Mouse (Mus musculus) MEL (cell line): ENCODE results near the gene Tert. TPM values are rescaled to one million over a fixed set of nuclear protein-coding genes. Genes with fewer than 3 reads are reported as not detected.
A peak's percentile ranks its signal among the peaks of the same experiment; 100 is the strongest.

ENCODE experiments used
- DNase-seq: peaks from one replicate; pipeline ENCODE4 v3.0.0; 2011; ENCODE audit warnings: low read depth, low spot score
- H3K27ac ChIP-seq: 2 replicates; pipeline ENCODE4 v1.5.1; 2012; ENCODE audit warnings: low read depth, mild to moderate bottlenecking, control low read depth, low read length, moderate library complexity; ENCODE audit not compliant: control insufficient read depth
- H3K27me3 ChIP-seq, 2 experiments: fragments of 150-350 bp in 1 of 2; sonication (generic) in 1 of 2; 2 replicates each; pipeline ENCODE4 v1.6.1; 2012; ENCODE audit warnings: low read length in 2 of 2, mild to moderate bottlenecking in 2 of 2, improper control_type of control experiment in 1 of 2, moderate library complexity in 1 of 2; ENCODE audit not compliant: insufficient read depth in 2 of 2, control insufficient read depth in 1 of 2
- H3K36me3 ChIP-seq, 2 experiments: 2 replicates each; pipeline ENCODE4 v1.6.1; 2012 to 2014; ENCODE audit warnings: low read length in 2 of 2, improper control_type of control experiment in 1 of 2, inconsistent platforms in 1 of 2, mild to moderate bottlenecking in 1 of 2; ENCODE audit not compliant: insufficient read depth in 2 of 2, control insufficient read depth in 1 of 2
- H3K4me1 ChIP-seq, 2 experiments: fragments of 150-350 bp in 1 of 2; sonication (generic) in 1 of 2; 2 replicates each; pipeline ENCODE4 v1.6.1; 2012; ENCODE audit warnings: low read length in 2 of 2, improper control_type of control experiment in 1 of 2, mild to moderate bottlenecking in 1 of 2; ENCODE audit not compliant: insufficient read depth in 2 of 2, control insufficient read depth in 1 of 2
- H3K4me3 ChIP-seq, 2 experiments: fragments of 150-350 bp in 1 of 2; sonication (generic) in 1 of 2; 2 replicates each; pipeline ENCODE4 v1.5.1; 2012; ENCODE audit warnings: low read depth in 2 of 2, low read length in 2 of 2, mild to moderate bottlenecking in 2 of 2, moderate library complexity in 2 of 2, control low read depth in 1 of 2, improper control_type of control experiment in 1 of 2; ENCODE audit not compliant: control insufficient read depth in 1 of 2, insufficient read depth in 1 of 2
- H3K79me2 ChIP-seq: 2 replicates; pipeline ENCODE4 v1.6.1; 2012; ENCODE audit warnings: mild to moderate bottlenecking, low read length, moderate library complexity; ENCODE audit not compliant: control insufficient read depth, poor library complexity, insufficient read depth
- H3K9ac ChIP-seq: 2 replicates; pipeline ENCODE4 v1.6.1; 2012; ENCODE audit warnings: low read depth, mild to moderate bottlenecking, control low read depth, low read length, moderate library complexity; ENCODE audit not compliant: control insufficient read depth, poor library complexity, severe bottlenecking
- H3K9me3 ChIP-seq: fragments of 150-350 bp; sonication (generic); replicated peaks from 2 replicates; pipeline ENCODE4 v1.6.1; 2012; ENCODE audit warnings: mild to moderate bottlenecking, low read length, improper control_type of control experiment, moderate library complexity; ENCODE audit not compliant: insufficient read depth
- BHLHE40 ChIP-seq: IDR thresholded peaks from 2 replicates; pipeline ENCODE4 v1.6.1; 2012; ENCODE audit warnings: low read depth, mild to moderate bottlenecking, inconsistent platforms, low read length, improper control_type of control experiment, borderline replicate concordance
- CTCF ChIP-seq, 3 experiments: IDR thresholded peaks in 2 of 3; conservative IDR thresholded peaks in 1 of 3; 2 replicates each; pipeline ENCODE4 v1.5.1; 2011 to 2012; ENCODE audit warnings: low read length in 3 of 3, low read depth in 2 of 3, mild to moderate bottlenecking in 2 of 3, improper control_type of control experiment in 1 of 3, inconsistent platforms in 1 of 3, mixed read lengths in 1 of 3, moderate library complexity in 1 of 3; ENCODE audit not compliant: control insufficient read depth in 1 of 3, insufficient read depth in 1 of 3, poor library complexity in 1 of 3, severe bottlenecking in 1 of 3
- E2F4 ChIP-seq: IDR thresholded peaks from 2 replicates; pipeline ENCODE4 v1.6.1; 2011; ENCODE audit warnings: low read depth, low read length, improper control_type of control experiment, borderline replicate concordance
- ELF1 ChIP-seq: IDR thresholded peaks from 2 replicates; pipeline ENCODE4 v1.6.1; 2014; ENCODE audit warnings: low read depth, mild to moderate bottlenecking, inconsistent platforms, low read length, improper control_type of control experiment, moderate library complexity
- ETS1 ChIP-seq: IDR thresholded peaks from 2 replicates; pipeline ENCODE4 v1.6.1; 2012; ENCODE audit warnings: low read depth, mild to moderate bottlenecking, inconsistent platforms, low read length, improper control_type of control experiment, moderate library complexity
- HCFC1 ChIP-seq: IDR thresholded peaks from 2 replicates; pipeline ENCODE4 v1.6.1; 2012; ENCODE audit warnings: low read depth, mild to moderate bottlenecking, inconsistent platforms, low read length, improper control_type of control experiment, moderate library complexity
- JUND ChIP-seq: IDR thresholded peaks from 2 replicates; pipeline ENCODE4 v1.6.1; 2011; ENCODE audit warnings: low read depth, mild to moderate bottlenecking, improper control_type of control experiment, low read length
- KAT2A ChIP-seq: conservative IDR thresholded peaks from 2 replicates; pipeline ENCODE4 v1.6.1; 2012; ENCODE audit warnings: low read depth, low read length, improper control_type of control experiment, inconsistent platforms
- MAX ChIP-seq: IDR thresholded peaks from 2 replicates; pipeline ENCODE4 v1.6.1; 2011; ENCODE audit warnings: low read length, improper control_type of control experiment
- MAZ ChIP-seq: IDR thresholded peaks from 2 replicates; pipeline ENCODE4 v1.6.1; 2012; ENCODE audit warnings: low read depth, mild to moderate bottlenecking, inconsistent platforms, low read length, improper control_type of control experiment
- MEF2A ChIP-seq: IDR thresholded peaks from 2 replicates; pipeline ENCODE4 v1.6.1; 2014; ENCODE audit warnings: low read depth, mild to moderate bottlenecking, inconsistent platforms, low read length, improper control_type of control experiment; ENCODE audit not compliant: poor library complexity, insufficient replicate concordance, severe bottlenecking; ENCODE audit errors: extremely low read depth
- MYC ChIP-seq: IDR thresholded peaks from 2 replicates; pipeline ENCODE4 v1.6.1; 2011; ENCODE audit warnings: low read depth, mild to moderate bottlenecking, low read length, improper control_type of control experiment, moderate library complexity
- NELFE ChIP-seq: IDR thresholded peaks from 2 replicates; pipeline ENCODE4 v1.6.1; 2011; ENCODE audit warnings: low read depth, low read length, improper control_type of control experiment
- POLR2A ChIP-seq, 2 experiments: IDR thresholded peaks; 2 replicates each; pipeline ENCODE4 v1.6.1; 2011 to 2012; ENCODE audit warnings: low read length in 2 of 2, mild to moderate bottlenecking in 2 of 2, control low read depth in 1 of 2, improper control_type of control experiment in 1 of 2, low read depth in 1 of 2, moderate library complexity in 1 of 2; ENCODE audit not compliant: control insufficient read depth in 1 of 2, insufficient read depth in 1 of 2, poor library complexity in 1 of 2
- POLR2AphosphoS5 ChIP-seq: IDR thresholded peaks from 2 replicates; pipeline ENCODE4 v1.6.1; 2012; ENCODE audit warnings: low read depth, borderline replicate concordance, mild to moderate bottlenecking, inconsistent platforms, low read length, moderate library complexity, mixed read lengths
- RAD21 ChIP-seq: IDR thresholded peaks from 2 replicates; pipeline ENCODE4 v1.6.1; 2011; ENCODE audit warnings: mild to moderate bottlenecking, low read depth, low read length, improper control_type of control experiment
- RCOR1 ChIP-seq: IDR thresholded peaks from 2 replicates; pipeline ENCODE4 v1.6.1; 2012; ENCODE audit warnings: low read depth, mild to moderate bottlenecking, inconsistent platforms, low read length, improper control_type of control experiment
- SMC3 ChIP-seq: IDR thresholded peaks from 2 replicates; pipeline ENCODE4 v1.6.1; 2011; ENCODE audit warnings: low read depth, low read length, improper control_type of control experiment
- TAL1 ChIP-seq: IDR thresholded peaks from 2 replicates; pipeline ENCODE4 v1.6.1; 2012; ENCODE audit warnings: mild to moderate bottlenecking, inconsistent platforms, low read length, moderate library complexity, mixed read lengths
- TCF12 ChIP-seq: IDR thresholded peaks from 2 replicates; pipeline ENCODE4 v1.6.1; 2014; ENCODE audit warnings: low read depth, mild to moderate bottlenecking, inconsistent platforms, low read length, improper control_type of control experiment, moderate library complexity
- USF2 ChIP-seq, 2 experiments: IDR thresholded peaks; 2 replicates each; pipeline ENCODE4 v1.6.1; 2011 to 2012; ENCODE audit warnings: improper control_type of control experiment in 2 of 2, low read length in 2 of 2, borderline replicate concordance in 1 of 2, inconsistent platforms in 1 of 2, low read depth in 1 of 2, mild to moderate bottlenecking in 1 of 2; ENCODE audit not compliant: insufficient read depth in 1 of 2
- ZMIZ1 ChIP-seq: IDR thresholded peaks from 2 replicates; pipeline ENCODE4 v1.6.1; 2012; ENCODE audit warnings: low read depth, mild to moderate bottlenecking, inconsistent platforms, low read length, improper control_type of control experiment, moderate library complexity
- polyA plus RNA-seq, 2 experiments: library from polyadenylated mRNA; stranded (reverse) in 1 of 2; unstranded in 1 of 2; fragments of >175 nt in 1 of 2; fragments of >200 nt in 1 of 2; gene quantifications; 2 replicates each; pipeline versions ENCODE4 v1.2.1 to v1.2.4; 2012; ENCODE audit warnings: low replicate concordance in 2 of 2, low read depth in 1 of 2; ENCODE audit not compliant: insufficient read length in 2 of 2, insufficient read depth in 1 of 2, missing spikeins in 1 of 2
- total RNA-seq: library from RNA; depleted of rRNA; stranded (reverse); fragments of 300-350 nt; gene quantifications from 2 replicates; pipeline ENCODE4 v1.2.3, GENCODE M21; 2012; rRNA removed

Gene Tert
- 1.1 and 1.2 TPM in 2 replicates for total RNA-seq
- polyA plus RNA-seq: 1 to 10 TPM in 1 of 2 experiments, not detected in 1; 2.0 TPM

- H3K79me2 ChIP-seq: no peaks in the 10 kb centered on the region
- H3K27ac ChIP-seq: no peak within 1 kb of the TSS
- peaks cover 0 to 24% of the 10 kb centered on the region in 2 experiments; a peak in 2 of 4 replicates for H3K4me1 ChIP-seq
- peaks cover 0 to 6% of the 10 kb centered on the region in 2 experiments; a peak in 2 of 4 replicates for H3K36me3 ChIP-seq
- H3K9me3 ChIP-seq: no peaks in the 10 kb centered on the region
- no peak; a peak in 1 of 4 replicates for TF ChIP-seq POLR2A (IDR thresholded peaks at IDR 0.05; ENCODE audit: control insufficient read depth in 1 of 2, insufficient read depth in 1 of 2, low read depth in 1 of 2, low read length in 2 of 2, poor library complexity in 1 of 2)
- peak; percentile 33 to 65 (median 57); a peak in 2 of 6 replicates for TF ChIP-seq CTCF (IDR thresholded peaks at IDR 0.05 in 2 of 3, conservative IDR thresholded peaks at IDR 0.05 in 1 of 3; ENCODE audit: control insufficient read depth in 1 of 3, insufficient read depth in 1 of 3, low read depth in 2 of 3, low read length in 3 of 3, poor library complexity in 1 of 3, severe bottlenecking in 1 of 3)
- 0 out of 2 replicates have a peak, but pooled peaks have one; percentile 53 for TF ChIP-seq MYC
- no peak for TF ChIP-seq ELF1
- peak; percentile 53 for TF ChIP-seq SMC3
- TF ChIP-seq TCF12: 0 out of 2 replicates have a peak, but pooled peaks have one; percentile 14
- TF ChIP-seq ZMIZ1: no peak
- peak within 1 kb of the TSS; percentile 62 for H3K9ac ChIP-seq
- peak; percentile 80 for DNase-seq
- peak within 1 kb of the TSS; percentile 70 to 77 for H3K4me3 ChIP-seq
- H3K27me3 ChIP-seq: no peaks in the 10 kb centered on the region
Observed at GRCm38 (mm10) chr13:73626745-73627549, at the start of gene Tert. Tert (plus strand) TSS chr13:73626911.

DNA sequence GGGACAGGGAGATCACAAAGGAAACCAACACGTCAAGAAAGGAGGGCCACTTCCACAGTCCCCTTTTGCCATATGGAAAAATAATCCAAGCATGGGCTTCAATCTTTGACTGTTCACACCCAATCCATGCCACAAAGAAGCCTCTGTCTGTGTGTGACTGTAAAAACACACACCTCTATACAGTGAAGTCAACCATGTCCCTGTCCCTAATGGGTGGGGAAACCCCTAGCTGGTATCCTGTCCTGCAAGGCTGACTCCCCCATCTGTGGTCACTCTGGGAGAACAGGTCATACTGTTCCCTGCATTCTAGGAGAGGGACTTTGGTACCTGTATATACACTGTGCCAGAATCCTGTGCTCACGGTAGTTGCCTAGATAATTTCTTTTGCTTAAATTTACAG is 49.4 kb upstream of the Tert start:
- Histone ChIP-seq H3K9me3 (no peaks in the 10 kb centered on the region), H3K4me1 (no peaks in the 10 kb centered on the region), H3K9ac (no peak overlapping the region), H3K36me3 (no peaks in the 10 kb centered on the region), H3K27ac (no peak overlapping the region), H3K4me3 (no peak overlapping the region), H3K27me3 (peaks cover 0 to 6% of the 10 kb centered on the region in 2 experiments; a peak in 3 of 4 replicates), H3K79me2 (no peaks in the 10 kb centered on the region)
- DNase-seq: no peak
- TF ChIP-seq MAZ (no peak), BHLHE40 (no peak), TCF12 (no peak), NELFE (no peak), JUND (no peak), E2F4 (no peak), RCOR1 (no peak), POLR2AphosphoS5 (no peak), RAD21 (no peak), ZMIZ1 (no peak), HCFC1 (no peak), ETS1 (no peak), TAL1 (no peak), KAT2A (no peak), MEF2A (no peak), MAX (no peak), USF2 (IDR thresholded peaks at IDR 0.05; ENCODE audit: borderline replicate concordance in 1 of 2, insufficient read depth in 1 of 2, low read depth in 1 of 2, low read length in 2 of 2) (no peak), CTCF (IDR thresholded peaks at IDR 0.05 in 2 of 3, conservative IDR thresholded peaks at IDR 0.05 in 1 of 3; ENCODE audit: control insufficient read depth in 1 of 3, insufficient read depth in 1 of 3, low read depth in 2 of 3, low read length in 3 of 3, poor library complexity in 1 of 3, severe bottlenecking in 1 of 3) (no peak)
